Mouse (Mus musculus) small intestine, adult 2 months (tissue): Measurements from ENCODE around the gene Gnmt.

Experiments
- CTCF ChIP-seq: fragments of 200-500 bp; IDR thresholded peaks from 2 replicates; pipeline ENCODE4 v1.5.1; 2012; ENCODE audit warnings: low read depth, mild to moderate bottlenecking, control low read depth, inconsistent platforms, low read length, moderate library complexity, mixed read lengths; ENCODE audit not compliant: insufficient replicate concordance, insufficient read length; ENCODE audit errors: extremely low read depth
- POLR2A ChIP-seq: fragments of 200-500 bp; IDR thresholded peaks from 2 replicates; pipeline ENCODE4 v1.6.1; 2012; ENCODE audit warnings: low read depth, mild to moderate bottlenecking, control low read depth, inconsistent platforms, low read length, moderate library complexity

DNA sequence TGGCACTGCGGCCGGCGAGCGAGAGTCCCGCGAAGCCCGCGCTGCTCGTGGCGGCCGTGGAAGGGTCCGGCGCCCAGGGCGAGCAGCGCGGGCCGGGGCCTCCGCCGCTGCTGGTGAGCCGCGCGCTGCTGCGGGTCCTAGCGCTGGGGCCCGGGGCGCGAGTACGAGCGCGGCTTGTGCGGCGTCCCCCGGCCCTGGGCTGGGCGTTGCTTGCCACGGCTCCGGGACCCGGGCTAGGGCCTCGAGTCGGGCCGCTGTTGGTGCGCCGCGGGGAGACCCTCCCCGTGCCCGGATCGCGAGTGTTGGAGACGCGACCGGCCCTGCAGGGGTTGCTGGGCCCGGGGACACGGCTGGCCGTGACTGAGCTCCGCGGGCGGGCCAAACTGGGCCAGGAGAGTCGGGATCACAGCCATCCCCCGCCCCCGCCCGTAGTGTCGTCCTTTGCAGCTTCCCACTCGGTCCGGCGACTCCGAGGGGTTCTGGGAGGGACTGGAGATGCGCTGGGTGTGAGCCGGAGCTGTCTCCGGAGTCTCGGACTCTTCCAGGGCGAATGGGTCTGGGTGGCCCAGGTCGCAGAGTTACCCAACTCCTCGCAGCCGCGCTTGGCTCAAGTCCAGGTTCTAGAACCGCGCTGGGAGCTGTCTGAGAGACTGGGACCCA, 17.2 kb downstream of the Gnmt start:
- TF ChIP-seq POLR2A (no peak), CTCF (no peak)
